Mouse (Mus musculus) heart, postnatal 4 days (tissue): ENCODE results near the gene 2410004B18Rik. TPM values are rescaled to one million over a fixed set of nuclear protein-coding genes. Genes with fewer than 3 reads are reported as not detected.
"Not testable (repeated sequence)": the region's sequence is repeated elsewhere in the genome, so short reads cannot be mapped to it uniquely, and the experiment has no call there.

Experiments
- DNase-seq: peaks from one replicate; pipeline ENCODE4 v3.0.0; 2021
- total RNA-seq, 2 experiments: library from RNA; stranded (reverse); gene quantifications; 2 replicates each; pipeline ENCODE4 v1.2.3; 2021

Gene 2410004B18Rik
- total RNA-seq, 2 experiments from 2014 or later: 24.8 to 25.5 TPM

- not testable (repeated sequence) for DNase-seq
These were observed 27.8 kb downstream of the 2410004B18Rik start for GRCm38 (mm10) chr3:145965583-145965982.

- DNase-seq: no peak
These were observed 29.0 kb downstream of the 2410004B18Rik start for GRCm38 (mm10) chr3:145966806-145967205.

- DNase-seq: no peak
These were observed 31.3 kb downstream of the 2410004B18Rik start for GRCm38 (mm10) chr3:145969031-145969501.

GRCm38 (mm10) chr3:145971501-145971900 is 33.7 kb downstream of the 2410004B18Rik start:
- DNase-seq: no peak

GRCm38 (mm10) chr3:145974986-145975385 is 37.2 kb downstream of the 2410004B18Rik start:
- DNase-seq: no peak

GRCm38 (mm10) chr3:145985333-145985925 is 47.6 kb downstream of the 2410004B18Rik start:
- DNase-seq: no peak

- DNase-seq: no peak
These were observed 48.6 kb downstream of the 2410004B18Rik start for GRCm38 (mm10) chr3:145986317-145987001.

GRCm38 (mm10) chr3:145987268-145987969 is 49.6 kb downstream of the 2410004B18Rik start, which contains the start of gene Syde2:
Gene Syde2, plus strand, starts transcription at chr3:145987870.
- DNase-seq: peak; percentile 93

- DNase-seq: peak; percentile 92
These were observed 50.3 kb downstream of the 2410004B18Rik start for GRCm38 (mm10) chr3:145987970-145988683.

GRCm38 (mm10) chr3:145988684-145989575 is 51.1 kb downstream of the 2410004B18Rik start:
- DNase-seq: peak; percentile 36

- no peak for DNase-seq
These were observed 51.8 kb downstream of the 2410004B18Rik start for GRCm38 (mm10) chr3:145989576-145990081.

GRCm38 (mm10) chr3:145991130-145991529 is 53.3 kb downstream of the 2410004B18Rik start:
- DNase-seq: no peak

GRCm38 (mm10) chr3:145991976-145992730 is 54.3 kb downstream of the 2410004B18Rik start:
- DNase-seq: no peak

- DNase-seq: peak; percentile 38
These were observed 55.0 kb downstream of the 2410004B18Rik start for GRCm38 (mm10) chr3:145992796-145993195.

GRCm38 (mm10) chr3:145993481-145994201 is 55.8 kb downstream of the 2410004B18Rik start:
- DNase-seq: no peak
